Mouse (Mus musculus) CH12.LX (cell line): ENCODE results near the gene Lcn5.

Source experiments
- CTCF ChIP-seq, 2 experiments: IDR thresholded peaks in 1 of 2; conservative IDR thresholded peaks in 1 of 2; 2 replicates each; pipeline ENCODE4 v1.5.1; 2011 to 2012; ENCODE audit warnings: low read depth in 2 of 2, low read length in 2 of 2, improper control_type of control experiment in 1 of 2, inconsistent platforms in 1 of 2, mild to moderate bottlenecking in 1 of 2, moderate library complexity in 1 of 2
- ELF1 ChIP-seq: IDR thresholded peaks from 2 replicates; pipeline ENCODE4 v1.6.1; 2014; ENCODE audit warnings: low read depth, mild to moderate bottlenecking, inconsistent platforms, low read length, improper control_type of control experiment
- EP300 ChIP-seq: IDR thresholded peaks from 2 replicates; pipeline ENCODE4 v1.6.1; 2011; ENCODE audit warnings: low read length, improper control_type of control experiment
- IRF4 ChIP-seq: IDR thresholded peaks from 2 replicates; pipeline ENCODE4 v1.6.1; 2014; ENCODE audit warnings: low read depth, mild to moderate bottlenecking, inconsistent platforms, low read length, improper control_type of control experiment
- KAT2A ChIP-seq: IDR thresholded peaks from 2 replicates; pipeline ENCODE4 v1.6.1; 2012; ENCODE audit warnings: low read length, improper control_type of control experiment, inconsistent platforms; ENCODE audit not compliant: insufficient replicate concordance
- MAX ChIP-seq: IDR thresholded peaks from 2 replicates; pipeline ENCODE4 v1.6.1; 2011; ENCODE audit warnings: low read length, improper control_type of control experiment
- MAZ ChIP-seq: IDR thresholded peaks from 2 replicates; pipeline ENCODE4 v1.6.1; 2012; ENCODE audit warnings: low read depth, mild to moderate bottlenecking, inconsistent platforms, low read length, improper control_type of control experiment, moderate library complexity
- MXI1 ChIP-seq: IDR thresholded peaks from 2 replicates; pipeline ENCODE4 v1.6.1; 2011; ENCODE audit warnings: mild to moderate bottlenecking, low read depth, low read length, improper control_type of control experiment
- POLR2A ChIP-seq: IDR thresholded peaks from 2 replicates; pipeline ENCODE4 v1.6.1; 2011; ENCODE audit warnings: low read depth, mild to moderate bottlenecking, improper control_type of control experiment, low read length
- POLR2AphosphoS2 ChIP-seq: IDR thresholded peaks from 2 replicates; pipeline ENCODE4 v1.6.1; 2011; ENCODE audit warnings: low read depth, low read length, improper control_type of control experiment
- RCOR1 ChIP-seq: conservative IDR thresholded peaks from 2 replicates; pipeline ENCODE4 v1.6.1; 2012; ENCODE audit warnings: low read depth, mild to moderate bottlenecking, inconsistent platforms, low read length, improper control_type of control experiment
- SIN3A ChIP-seq: IDR thresholded peaks from 2 replicates; pipeline ENCODE4 v1.6.1; 2012; ENCODE audit warnings: low read length, improper control_type of control experiment, inconsistent platforms
- USF1 ChIP-seq: IDR thresholded peaks from 2 replicates; pipeline ENCODE4 v1.6.1; 2014; ENCODE audit warnings: low read depth, mild to moderate bottlenecking, inconsistent platforms, low read length, improper control_type of control experiment

- TF ChIP-seq CTCF (conservative IDR thresholded peaks at IDR 0.05 in 1 of 2, IDR thresholded peaks at IDR 0.05 in 1 of 2; ENCODE audit: low read depth in 2 of 2, low read length in 2 of 2) (no peak), EP300 (no peak), MXI1 (no peak), SIN3A (no peak), MAX (no peak), RCOR1 (no peak), USF1 (no peak), POLR2A (no peak), POLR2AphosphoS2 (no peak), KAT2A (no peak), MAZ (no peak), IRF4 (no peak), ELF1 (no peak)
Measured at GRCm38 (mm10) chr2:25660279-25660678, 2.5 kb downstream of the Lcn5 start.
